Mouse (Mus musculus): ENCODE measurements around the gene Dock8. TPM values are rescaled to one million over a fixed set of nuclear protein-coding genes. Genes with fewer than 3 reads are reported as not detected.

The Dock8 gene
- polyA plus RNA-seq (2014; fragmentation: Illumina TruSeq; extraction: RNeasy Lipid Tissue Mini Kit (QIAGEN cat#74804); ENCODE audit: low replicate concordance): 13.8 TPM

DNA sequence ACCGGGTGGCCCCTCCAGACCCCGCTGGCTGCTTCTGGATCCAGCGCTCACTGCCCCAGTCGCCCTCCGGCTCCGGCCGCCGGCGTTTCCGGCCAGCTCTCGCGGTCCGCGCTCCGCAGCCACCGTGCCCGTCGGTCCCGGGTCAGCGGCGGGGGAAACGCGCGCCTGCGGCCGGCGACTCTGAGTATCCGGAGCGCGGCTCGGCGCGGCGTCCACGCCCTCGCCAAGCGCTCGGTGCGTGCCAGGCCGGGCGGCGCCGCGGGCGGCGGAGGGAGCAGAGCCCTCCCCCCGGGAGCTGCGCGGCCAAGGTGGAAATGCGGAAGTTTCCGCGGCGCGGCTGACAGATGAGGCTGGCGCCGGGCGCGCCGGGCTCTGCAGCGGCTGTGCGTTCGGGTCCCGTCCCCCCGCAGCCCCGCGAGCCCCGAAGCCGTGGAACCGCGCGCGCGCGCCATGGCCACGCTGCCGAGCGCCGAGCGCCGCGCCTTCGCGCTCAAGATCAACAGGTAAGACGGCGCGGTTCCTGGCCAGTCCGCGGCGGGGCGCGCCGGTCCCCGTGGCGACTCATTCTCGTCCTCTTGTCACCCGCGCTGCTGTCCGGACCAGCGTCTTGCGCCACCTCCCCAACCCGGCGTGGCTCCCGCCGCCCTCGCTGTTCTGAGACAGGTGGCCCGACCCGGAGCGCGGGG lies at the start of gene Dock8:
Dock8 (plus strand) TSS at position 334 of the 686 bp plus-strand sequence.

DNA sequence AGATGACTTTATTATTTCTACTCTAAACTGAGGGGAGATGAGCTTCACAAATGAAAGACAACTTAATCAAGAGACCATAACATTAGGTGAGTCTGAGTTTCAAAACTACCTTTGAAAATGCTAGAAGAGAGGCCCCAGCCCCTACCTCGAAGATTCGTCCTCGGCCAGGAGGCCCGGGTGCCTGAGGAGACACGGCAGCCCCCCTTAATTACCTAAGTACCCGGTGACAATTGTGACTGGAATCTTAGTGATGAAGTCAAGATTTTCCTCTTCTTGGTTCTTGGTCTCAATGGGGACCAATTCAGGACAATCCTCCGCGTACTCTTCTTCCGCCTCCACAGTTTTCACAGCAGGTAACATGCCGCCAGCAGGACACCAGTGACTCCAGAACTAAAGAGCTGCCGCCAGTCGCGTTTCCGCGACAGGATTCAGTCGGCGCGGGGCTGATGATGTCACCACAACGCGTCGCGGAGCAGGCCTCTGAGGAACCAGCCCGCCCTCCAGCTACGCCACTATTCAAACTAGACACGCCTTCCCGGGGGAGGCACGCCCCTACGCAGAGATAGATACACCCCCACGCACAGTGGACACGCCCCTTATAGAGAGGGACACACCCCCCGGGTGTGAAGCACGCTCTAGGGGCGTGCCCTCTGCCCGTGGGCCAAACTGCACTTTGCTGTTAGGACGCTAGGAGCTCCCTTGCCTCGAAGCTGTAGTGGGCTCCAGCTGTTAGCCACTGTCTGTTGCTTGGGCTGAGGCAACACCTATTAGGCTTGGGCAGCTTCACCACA lies 38.0 kb upstream of the Dock8 start, which contains the start of gene Cbwd1:
Cbwd1 (minus strand) TSS at position 439 of the 791 bp plus-strand sequence.

GRCm38 (mm10) chr19:25236596-25237491 lies 237.5 kb downstream of the Dock8 start, which contains the start of gene Kank1:
Gene Kank1 (plus strand): TSS chr19:25236975.

Other genes starting within 250 kb of the Dock8 start
- 17.2 TPM for gene Pgm5, start 137.7 kb upstream of the Dock8 start, polyA plus RNA-seq (2014; fragmentation: Illumina TruSeq; extraction: RNeasy Lipid Tissue Mini Kit (QIAGEN cat#74804); ENCODE audit: low replicate concordance)
- 1,464 TPM for gene Gm10053, start 123.8 kb upstream of the Dock8 start, polyA plus RNA-seq (2014; fragmentation: Illumina TruSeq; extraction: RNeasy Lipid Tissue Mini Kit (QIAGEN cat#74804); ENCODE audit: low replicate concordance)
- gene Foxd4, start 98.3 kb upstream of the Dock8 start, polyA plus RNA-seq (2014; fragmentation: Illumina TruSeq; extraction: RNeasy Lipid Tissue Mini Kit (QIAGEN cat#74804); ENCODE audit: low replicate concordance): not detected
- 26.0 TPM for gene Cbwd1, start 37.9 kb upstream of the Dock8 start, polyA plus RNA-seq (2014; fragmentation: Illumina TruSeq; extraction: RNeasy Lipid Tissue Mini Kit (QIAGEN cat#74804); ENCODE audit: low replicate concordance)
- gene Kank1, start 237.4 kb downstream of the Dock8 start, polyA plus RNA-seq (2014; fragmentation: Illumina TruSeq; extraction: RNeasy Lipid Tissue Mini Kit (QIAGEN cat#74804); ENCODE audit: low replicate concordance): 4.6 TPM

Measured in small intestine, adult 10 weeks (tissue).